Mouse (Mus musculus): ENCODE data around the gene Sgsm1. TPM values are rescaled to one million over a fixed set of nuclear protein-coding genes. Genes with fewer than 3 reads are reported as not detected.

Sgsm1 gene
- total and polyA plus RNA-seq, 2 experiments from 2014 or later: 0.11 to 1.1 TPM

DNA sequence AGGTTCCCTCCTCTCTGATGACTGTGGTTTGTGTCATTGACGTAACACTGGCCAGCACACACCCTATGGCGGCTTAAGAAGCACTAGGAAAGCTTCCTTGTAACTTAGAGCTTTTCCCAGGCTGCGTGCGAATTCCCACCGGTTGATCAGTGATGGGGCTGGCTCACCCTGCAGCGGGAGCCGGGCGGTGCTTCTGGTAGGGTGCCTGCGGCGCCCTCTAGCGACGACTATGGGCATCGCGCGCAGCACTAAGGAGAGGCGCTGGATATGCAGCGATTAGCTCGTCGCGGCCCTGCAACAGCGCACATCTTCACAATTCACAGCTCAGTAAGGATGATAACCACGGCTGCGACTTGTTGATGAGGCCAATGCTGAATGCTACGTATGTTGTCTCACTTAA lies 3.4 kb upstream of the Sgsm1 start:
- TF ChIP-seq EP300 (IDR thresholded peaks at IDR 0.05; ENCODE audit: low read depth) (no peak), CTCF (IDR thresholded peaks at IDR 0.05; ENCODE audit: low read depth) (peak; percentile 59)
- H3K27ac ChIP-seq (ENCODE audit: low read depth): no peak overlapping the region
- WGBS: 3% methylated on average over 24 of the region's 24 CpGs
- no peak overlapping the region for H3K9ac ChIP-seq (replicated peaks; ENCODE audit: low read depth, low read length)
- DNase-seq (ENCODE audit: low spot score): no peak
- no peak overlapping the region for H3K4me3 ChIP-seq (ENCODE audit: low read depth, low read length)
- H3K4me2 ChIP-seq (ENCODE audit: low read depth, low read length): no peak overlapping the region
- no peaks in the 10 kb centered on the region for H3K36me3 ChIP-seq (replicated peaks; ENCODE audit: control insufficient read depth, insufficient read depth, low read length)
- peaks cover 51% of the 10 kb centered on the region for H3K27me3 ChIP-seq (ENCODE audit: control insufficient read depth, insufficient read depth, low read length)
- peaks cover 9% of the 10 kb centered on the region; the same call in 1 of the 2 replicates for H3K9me3 ChIP-seq (replicated peaks; ENCODE audit: control insufficient read depth, low read length)
- ATAC-seq (ENCODE audit: insufficient read depth, low read depth): no peak
- H3K4me1 ChIP-seq (ENCODE audit: control insufficient read depth, insufficient read depth): no peaks in the 10 kb centered on the region

DNA sequence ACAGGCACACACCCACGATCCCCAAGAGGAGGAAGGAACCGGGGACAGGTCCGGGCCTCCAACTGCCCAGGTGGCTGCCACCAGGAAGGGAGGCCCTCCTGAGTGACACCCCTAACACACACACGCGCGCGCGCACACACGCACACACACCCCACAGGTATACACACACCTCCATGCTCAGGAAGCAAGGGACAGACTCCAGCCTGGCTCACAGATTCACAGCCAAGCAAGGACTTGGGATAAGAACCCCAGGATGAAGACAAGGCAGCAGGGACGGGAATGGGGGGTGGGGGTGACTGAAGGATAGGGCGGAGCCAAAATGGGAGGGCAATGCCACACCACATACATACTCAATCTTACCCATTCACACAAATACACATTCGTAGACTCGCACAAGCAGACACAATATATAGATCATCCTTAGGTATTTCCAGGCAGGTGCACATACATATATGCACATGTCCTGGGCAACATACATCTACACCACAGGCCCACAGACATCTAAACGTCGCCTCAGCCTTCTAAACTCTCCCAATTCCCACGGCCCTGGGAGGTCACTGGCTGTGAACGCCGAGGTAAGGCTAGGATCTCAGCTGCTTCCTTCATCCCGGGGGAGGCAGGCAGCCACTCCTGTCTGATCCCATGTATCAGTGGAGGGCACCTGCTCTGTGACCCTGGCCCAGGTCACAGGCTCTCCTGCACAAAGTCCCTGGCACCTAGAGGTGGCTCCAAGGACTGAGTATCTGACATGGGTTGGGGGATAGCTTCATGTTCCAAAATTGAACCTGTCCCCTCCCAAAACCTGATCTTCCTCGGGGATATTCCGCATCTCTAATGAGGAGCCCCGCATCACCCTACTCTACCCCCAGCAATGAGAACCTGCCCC lies 852 bp downstream of the Sgsm1 start:
- 60% methylated on average over 22 of the region's 22 CpGs for WGBS
- no peak overlapping the region for H3K9ac ChIP-seq (replicated peaks; ENCODE audit: low read depth, low read length)

GRCm38 (mm10) chr5:113306750-113307477 lies 3.7 kb downstream of the Sgsm1 start:
- DNase-seq (ENCODE audit: low spot score) (no peak), ATAC-seq (ENCODE audit: insufficient read depth, low read depth) (no peak; the same call in 1 of the 2 replicates)
- H3K9ac ChIP-seq (replicated peaks; ENCODE audit: low read depth, low read length): no peak overlapping the region
- H3K4me2 ChIP-seq (ENCODE audit: low read depth, low read length): peak overlapping the region; percentile 13; the same call in 1 of the 2 replicates
- TF ChIP-seq EP300 (IDR thresholded peaks at IDR 0.05; ENCODE audit: low read depth) (no peak), CTCF (IDR thresholded peaks at IDR 0.05; ENCODE audit: low read depth) (no peak)
- H3K4me1 ChIP-seq (ENCODE audit: control insufficient read depth, insufficient read depth): no peaks in the 10 kb centered on the region
- 0 out of 2 replicates have a peak, but pooled peaks cover under 1% of the 10 kb centered on the region for H3K9me3 ChIP-seq (replicated peaks; ENCODE audit: control insufficient read depth, low read length)
- WGBS: 6% methylated on average over 25 of the region's 25 CpGs
- peaks cover 68% of the 10 kb centered on the region for H3K27me3 ChIP-seq (ENCODE audit: control insufficient read depth, insufficient read depth, low read length)
- H3K36me3 ChIP-seq (replicated peaks; ENCODE audit: control insufficient read depth, insufficient read depth, low read length): no peaks in the 10 kb centered on the region
- no peak overlapping the region for H3K27ac ChIP-seq (ENCODE audit: low read depth)
- no peak overlapping the region for H3K4me3 ChIP-seq (ENCODE audit: low read depth, low read length)

More for the DNA sequence above, 852 bp downstream of the Sgsm1 start:
- no peak for ATAC-seq (ENCODE audit: insufficient read depth, low read depth)
- no peak for TF ChIP-seq CTCF (IDR thresholded peaks at IDR 0.05; ENCODE audit: low read depth)
- no peak for TF ChIP-seq EP300 (IDR thresholded peaks at IDR 0.05; ENCODE audit: low read depth)
- Histone ChIP-seq H3K9me3 (replicated peaks; ENCODE audit: control insufficient read depth, low read length) (peaks cover 9% of the 10 kb centered on the region; the same call in 1 of the 2 replicates), H3K4me3 (ENCODE audit: low read depth, low read length) (peak overlapping the region; percentile 42; the same call in 1 of the 2 replicates), H3K4me1 (ENCODE audit: control insufficient read depth, insufficient read depth) (no peaks in the 10 kb centered on the region), H3K36me3 (replicated peaks; ENCODE audit: control insufficient read depth, insufficient read depth, low read length) (no peaks in the 10 kb centered on the region), H3K27me3 (ENCODE audit: control insufficient read depth, insufficient read depth, low read length) (peaks cover 78% of the 10 kb centered on the region), H3K27ac (ENCODE audit: low read depth) (no peak overlapping the region), H3K4me2 (ENCODE audit: low read depth, low read length) (peak overlapping the region; percentile 63; the same call in 1 of the 2 replicates)
- DNase-seq (ENCODE audit: low spot score): no peak

DNA sequence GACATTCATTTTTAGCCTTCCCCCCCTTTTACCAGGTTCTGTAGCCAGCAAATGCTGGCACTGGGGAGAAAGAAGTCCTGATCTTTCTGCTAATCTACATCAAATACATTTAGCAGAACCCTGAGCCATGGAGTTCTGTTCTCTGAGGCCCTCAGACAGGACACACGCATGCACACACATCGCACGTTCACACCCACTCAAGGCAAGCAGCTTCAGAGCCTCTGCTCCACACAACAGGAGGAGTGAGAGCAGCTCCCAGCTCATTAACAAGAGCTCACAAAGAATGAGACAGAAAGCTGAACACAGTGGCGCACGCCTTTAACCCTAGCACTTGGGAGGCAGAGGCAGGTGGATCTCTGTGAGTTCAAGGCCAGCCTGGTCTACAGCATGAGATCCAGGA lies 6.1 kb downstream of the Sgsm1 start:
- TF ChIP-seq EP300 (IDR thresholded peaks at IDR 0.05; ENCODE audit: low read depth) (no peak), CTCF (IDR thresholded peaks at IDR 0.05; ENCODE audit: low read depth) (no peak)
- 78% methylated on average over 5 of the region's 5 CpGs for WGBS
- H3K27ac ChIP-seq (ENCODE audit: low read depth): no peak overlapping the region
- H3K9me3 ChIP-seq (replicated peaks; ENCODE audit: control insufficient read depth, low read length): no peaks in the 10 kb centered on the region
- ATAC-seq (ENCODE audit: insufficient read depth, low read depth) (no peak), DNase-seq (ENCODE audit: low spot score) (no peak)
- no peaks in the 10 kb centered on the region for H3K4me1 ChIP-seq (ENCODE audit: control insufficient read depth, insufficient read depth)
- H3K36me3 ChIP-seq (replicated peaks; ENCODE audit: control insufficient read depth, insufficient read depth, low read length): no peaks in the 10 kb centered on the region
- H3K4me2 ChIP-seq (ENCODE audit: low read depth, low read length): no peak overlapping the region
- H3K27me3 ChIP-seq (ENCODE audit: control insufficient read depth, insufficient read depth, low read length): peaks cover 62% of the 10 kb centered on the region
- no peak overlapping the region for H3K9ac ChIP-seq (replicated peaks; ENCODE audit: low read depth, low read length)
- no peak overlapping the region for H3K4me3 ChIP-seq (ENCODE audit: low read depth, low read length)

DNA sequence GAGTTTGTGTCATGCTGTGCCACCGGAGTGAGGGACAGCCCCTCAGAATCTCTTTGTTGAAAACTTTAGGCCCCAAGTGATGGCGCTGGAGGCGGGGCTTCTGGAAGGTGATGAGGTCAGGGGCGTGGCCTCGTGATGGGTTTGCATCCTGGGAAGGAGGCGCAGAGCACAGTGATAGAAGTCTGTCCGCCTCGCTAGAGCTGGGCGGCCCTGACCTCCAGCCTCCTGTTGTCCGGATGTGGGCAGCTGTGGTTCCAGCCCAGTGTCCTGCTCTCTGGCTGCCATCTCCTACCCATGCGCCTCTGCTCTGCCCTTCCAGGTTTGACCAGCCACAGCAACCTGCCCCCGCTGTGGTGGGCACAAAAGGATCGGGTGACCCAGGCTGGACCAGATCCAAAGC lies 8.7 kb downstream of the Sgsm1 start:
- WGBS: 15% methylated on average over 13 of the region's 13 CpGs
- no peak overlapping the region for H3K9ac ChIP-seq (replicated peaks; ENCODE audit: low read depth, low read length)
- H3K9me3 ChIP-seq (replicated peaks; ENCODE audit: control insufficient read depth, low read length): no peaks in the 10 kb centered on the region
- H3K4me2 ChIP-seq (ENCODE audit: low read depth, low read length): no peak overlapping the region
- H3K4me3 ChIP-seq (ENCODE audit: low read depth, low read length): no peak overlapping the region
- H3K27me3 ChIP-seq (ENCODE audit: control insufficient read depth, insufficient read depth, low read length): peaks cover 61% of the 10 kb centered on the region
- H3K36me3 ChIP-seq (replicated peaks; ENCODE audit: control insufficient read depth, insufficient read depth, low read length): no peaks in the 10 kb centered on the region
- DNase-seq (ENCODE audit: low spot score): no peak
- no peak for TF ChIP-seq CTCF (IDR thresholded peaks at IDR 0.05; ENCODE audit: low read depth)
- TF ChIP-seq EP300 (IDR thresholded peaks at IDR 0.05; ENCODE audit: low read depth): no peak
- no peak for ATAC-seq (ENCODE audit: insufficient read depth, low read depth)
- no peaks in the 10 kb centered on the region for H3K4me1 ChIP-seq (ENCODE audit: control insufficient read depth, insufficient read depth)
- H3K27ac ChIP-seq (ENCODE audit: low read depth): no peak overlapping the region
